Comparison of ENCODE assay signal across 7 mouse cellular contexts in the genomic region with DNA sequence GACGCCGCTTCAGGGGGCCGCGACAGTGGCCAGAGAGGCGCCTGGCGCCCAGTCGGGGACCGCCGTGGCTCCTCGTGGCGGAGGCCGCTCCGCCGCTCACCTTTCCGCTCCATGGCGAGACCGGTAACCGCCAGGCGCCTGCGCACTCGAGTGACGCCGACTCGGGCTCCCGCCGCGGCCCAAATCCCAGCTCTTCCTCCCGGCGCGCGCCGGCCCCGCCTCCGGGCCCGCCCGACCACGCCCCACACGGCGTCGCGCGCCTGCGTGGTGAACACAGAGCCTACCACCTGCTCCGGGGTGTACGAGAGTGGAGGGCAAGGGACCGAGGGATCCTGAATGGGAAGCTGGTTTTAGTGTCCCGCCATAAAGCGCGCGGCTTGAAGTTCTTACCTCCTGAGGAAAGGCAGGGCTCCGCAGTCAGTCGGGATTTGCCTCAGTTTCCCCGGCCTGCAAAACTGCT. TPM values are rescaled to one million over a fixed set of nuclear protein-coding genes. Genes with fewer than 3 reads are reported as not detected.
A peak's percentile ranks its signal among the peaks of the same experiment; 100 is the strongest.
DNase-seq lines count a peak whose midpoint lies in the region; ATAC-seq lines count a peak whose summit lies in the region.

A gene (minus strand): TSS at position 410 of the 460 bp plus-strand sequence.

- peaks cover 34% of the 10 kb centered on the region for H3K36me3 ChIP-seq in embryonic facial prominence, embryonic 10.5 days (replicated peaks)
- peaks cover 33% of the 10 kb centered on the region for H3K36me3 ChIP-seq in limb, embryonic 10.5 days
- peaks cover 18% of the 10 kb centered on the region for H3K36me3 ChIP-seq in midbrain, embryonic 13.5 days

- H3K4me2 ChIP-seq in midbrain, embryonic 13.5 days (replicated peaks), result peak within 1 kb of the TSS; percentile 79

- H3K27me3 ChIP-seq in embryonic facial prominence, embryonic 10.5 days (replicated peaks; ENCODE audit: low read depth, poor library complexity, severe bottlenecking), result no peaks in the 10 kb centered on the region
- H3K27me3 ChIP-seq in limb, embryonic 10.5 days (ENCODE audit: low read depth, poor library complexity, severe bottlenecking), result no peaks in the 10 kb centered on the region
- H3K27me3 ChIP-seq in midbrain, embryonic 13.5 days, result no peaks in the 10 kb centered on the region

- H3K4me3 ChIP-seq in embryonic facial prominence, embryonic 10.5 days, result peak within 1 kb of the TSS; percentile 84
- H3K4me3 ChIP-seq in limb, embryonic 10.5 days, result peak within 1 kb of the TSS; percentile 96
- H3K4me3 ChIP-seq in midbrain, embryonic 13.5 days (replicated peaks), result peak within 1 kb of the TSS; percentile 98

- H3K9me3 ChIP-seq in embryonic facial prominence, embryonic 10.5 days, result no peaks in the 10 kb centered on the region
- no peaks in the 10 kb centered on the region for H3K9me3 ChIP-seq in limb, embryonic 10.5 days (replicated peaks)
- no peaks in the 10 kb centered on the region for H3K9me3 ChIP-seq in midbrain, embryonic 13.5 days

- H3K9ac ChIP-seq in midbrain, embryonic 13.5 days (replicated peaks), result peak within 1 kb of the TSS; percentile 99

- peaks cover 43% of the 10 kb centered on the region for H3K4me1 ChIP-seq in embryonic facial prominence, embryonic 10.5 days
- peaks cover 29% of the 10 kb centered on the region for H3K4me1 ChIP-seq in limb, embryonic 10.5 days
- H3K4me1 ChIP-seq in midbrain, embryonic 13.5 days (replicated peaks), result peaks cover 39% of the 10 kb centered on the region

- peak; percentile 80 for ATAC-seq in granulocyte monocyte progenitor cell, adult 5-6 weeks (replicated peaks; ENCODE audit: poor library complexity, severe bottlenecking)
- ATAC-seq in midbrain, embryonic 13.5 days, result peak; percentile 97

- H3K27ac ChIP-seq in embryonic facial prominence, embryonic 10.5 days (replicated peaks), result peak within 1 kb of the TSS; percentile 94
- H3K27ac ChIP-seq in limb, embryonic 10.5 days, result peak within 1 kb of the TSS; percentile 98
- H3K27ac ChIP-seq in midbrain, embryonic 13.5 days, result peak within 1 kb of the TSS; percentile 93

- under 1% methylated on average over 51 of the region's 53 CpGs for WGBS in embryonic facial prominence, embryonic 10.5 days
- WGBS in limb, embryonic 10.5 days, result 1% methylated on average over 53 of the region's 53 CpGs
- WGBS in midbrain, embryonic 13.5 days, result 1% methylated on average over 47 of the region's 53 CpGs

- peak; percentile 96 for DNase-seq in adrenal gland, postnatal 10 days
- peak; percentile 95 for DNase-seq in embryonic facial prominence, embryonic 10.5 days (ENCODE audit: low spot score)
- peak; percentile 86 for DNase-seq in kidney, adult 11 months
- peak; percentile 96 for DNase-seq in limb, embryonic 10.5 days (ENCODE audit: low spot score)
- peak; percentile 77 for DNase-seq in spleen, adult 12 weeks (ENCODE audit: low spot score)

RNA-seq across cellular contexts. Expression of the gene that starts here (rescaled TPM):
- 10 to 100 TPM; 53.2 to 62.8 TPM for total RNA-seq in adrenal gland, postnatal 10 days (2021)
- 130 and 133 TPM in 2 replicates for polyA plus RNA-seq in embryonic facial prominence, embryonic 10.5 days (2016; fragmentation: Nextera tagmentation; extraction: Ambion mirVana)
- total RNA-seq in granulocyte monocyte progenitor cell, adult 5-6 weeks (2014; fragmentation: Nextera tagmentation), result 125 and 178 TPM in 2 replicates
- 129 and 150 TPM in 2 replicates for total RNA-seq in granulocyte monocyte progenitor cell, adult 5-6 weeks (2017)
- polyA plus RNA-seq in limb, embryonic 10.5 days (2016; fragmentation: Nextera tagmentation; extraction: Ambion mirVana), result 106 and 110 TPM in 2 replicates
- polyA plus RNA-seq in midbrain, embryonic 13.5 days (2015; fragmentation: Nextera tagmentation; extraction: Ambion mirVana), result 110 and 113 TPM in 2 replicates

Comparison
In these comparisons a context has a peak if more than half of its experiments do, and no peak if none do; other contexts are left out.
1. Peak in every context shown above with its lines: DNase-seq, ATAC-seq, H3K4me3 ChIP-seq and H3K27ac ChIP-seq.